Mouse (Mus musculus): ENCODE measurements around the gene Klf5. TPM values are rescaled to one million over a fixed set of nuclear protein-coding genes. Genes with fewer than 3 reads are reported as not detected.

The Klf5 gene
- polyA plus RNA-seq, 1 experiment from 2014 or later = 37.2 TPM

DNA sequence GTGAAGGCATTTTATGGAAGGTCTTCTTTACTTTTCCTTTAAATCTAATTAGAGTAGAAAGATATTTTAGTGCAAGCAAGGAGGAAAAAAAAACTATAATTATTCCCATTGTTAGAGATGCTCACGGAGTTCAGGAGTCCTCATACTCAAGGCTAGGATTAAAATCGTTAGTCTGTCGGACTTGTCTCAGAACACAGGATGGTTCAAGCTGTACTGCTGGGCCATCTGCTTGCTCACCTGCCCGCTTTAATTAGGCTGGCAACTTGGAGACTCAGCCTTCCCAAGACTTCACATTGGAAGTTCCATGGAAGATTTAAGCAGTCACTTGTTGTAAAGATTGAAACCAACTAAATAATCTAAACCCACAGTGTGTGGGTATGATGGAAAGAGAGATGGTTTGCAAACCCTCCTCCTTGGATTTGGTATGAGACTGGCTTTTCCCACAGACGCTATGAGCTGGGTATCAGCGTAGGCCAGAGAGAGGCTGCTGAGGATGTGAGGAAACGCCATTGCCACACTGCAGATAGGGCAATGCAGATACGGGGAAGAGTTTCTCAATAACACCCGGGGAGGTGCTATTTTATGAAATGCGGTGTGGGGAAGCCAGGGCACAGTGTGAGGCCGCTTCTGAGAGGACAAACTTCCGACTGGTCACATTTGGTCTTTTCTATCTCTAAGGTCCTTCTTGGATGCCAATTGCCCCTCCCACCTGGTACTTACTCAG lies 19.6 kb upstream of the Klf5 start:
- Histone ChIP-seq H3K4me3 (ENCODE audit: low read depth, low read length) (no peak overlapping the region), H3K9ac (ENCODE audit: low read depth, low read length) (no peak overlapping the region), H3K4me1 (ENCODE audit: control insufficient read depth, insufficient read depth, low read length) (no peaks in the 10 kb centered on the region), H3K36me3 (ENCODE audit: control insufficient read depth, insufficient read depth, low read length) (no peaks in the 10 kb centered on the region), H3K9me3 (ENCODE audit: control insufficient read depth, low read length) (no peaks in the 10 kb centered on the region), H3K4me2 (ENCODE audit: low read depth, low read length) (no peak overlapping the region), H3K27ac (replicated peaks; ENCODE audit: low read depth, low read length) (no peak overlapping the region), H3K27me3 (replicated peaks; ENCODE audit: control insufficient read depth, insufficient read depth, low read length) (no peaks in the 10 kb centered on the region; the same call in 1 of the 2 replicates)
- no peak for ATAC-seq (ENCODE audit: low read depth)
- no peak for DNase-seq (ENCODE audit: low spot score)
- 55% methylated on average over 12 of the region's 12 CpGs for WGBS

DNA sequence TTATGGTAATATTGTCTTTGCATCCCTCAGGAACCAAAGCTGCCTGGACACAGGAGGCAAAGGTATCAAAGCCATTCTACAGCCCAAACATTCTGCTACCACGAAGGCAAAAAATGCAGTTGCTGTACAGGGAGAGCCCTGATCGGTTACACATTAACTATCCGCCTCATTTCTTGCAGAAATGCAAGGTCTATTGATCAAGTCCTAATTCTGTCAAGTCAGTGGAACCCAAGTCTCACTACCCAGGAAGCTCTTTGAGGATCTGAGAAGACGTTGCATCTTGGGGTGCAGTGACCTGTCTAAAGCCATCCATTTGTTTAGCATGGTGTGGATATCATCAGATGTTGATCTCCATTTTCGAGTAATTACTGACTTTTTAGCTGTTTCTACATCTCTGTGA lies 18.1 kb upstream of the Klf5 start:
- H3K9ac ChIP-seq (ENCODE audit: low read depth, low read length) = no peak overlapping the region
- no peak overlapping the region for H3K27ac ChIP-seq (replicated peaks; ENCODE audit: low read depth, low read length)
- WGBS = 80% methylated on average over 5 of the region's 5 CpGs
- ATAC-seq (ENCODE audit: low read depth) = no peak
- H3K9me3 ChIP-seq (ENCODE audit: control insufficient read depth, low read length) = no peaks in the 10 kb centered on the region
- no peaks in the 10 kb centered on the region for H3K36me3 ChIP-seq (ENCODE audit: control insufficient read depth, insufficient read depth, low read length)
- H3K4me3 ChIP-seq (ENCODE audit: low read depth, low read length) = no peak overlapping the region
- H3K4me1 ChIP-seq (ENCODE audit: control insufficient read depth, insufficient read depth, low read length) = no peaks in the 10 kb centered on the region
- no peak for DNase-seq (ENCODE audit: low spot score)
- H3K4me2 ChIP-seq (ENCODE audit: low read depth, low read length) = no peak overlapping the region
- H3K27me3 ChIP-seq (replicated peaks; ENCODE audit: control insufficient read depth, insufficient read depth, low read length) = no peaks in the 10 kb centered on the region; the same call in 1 of the 2 replicates

DNA sequence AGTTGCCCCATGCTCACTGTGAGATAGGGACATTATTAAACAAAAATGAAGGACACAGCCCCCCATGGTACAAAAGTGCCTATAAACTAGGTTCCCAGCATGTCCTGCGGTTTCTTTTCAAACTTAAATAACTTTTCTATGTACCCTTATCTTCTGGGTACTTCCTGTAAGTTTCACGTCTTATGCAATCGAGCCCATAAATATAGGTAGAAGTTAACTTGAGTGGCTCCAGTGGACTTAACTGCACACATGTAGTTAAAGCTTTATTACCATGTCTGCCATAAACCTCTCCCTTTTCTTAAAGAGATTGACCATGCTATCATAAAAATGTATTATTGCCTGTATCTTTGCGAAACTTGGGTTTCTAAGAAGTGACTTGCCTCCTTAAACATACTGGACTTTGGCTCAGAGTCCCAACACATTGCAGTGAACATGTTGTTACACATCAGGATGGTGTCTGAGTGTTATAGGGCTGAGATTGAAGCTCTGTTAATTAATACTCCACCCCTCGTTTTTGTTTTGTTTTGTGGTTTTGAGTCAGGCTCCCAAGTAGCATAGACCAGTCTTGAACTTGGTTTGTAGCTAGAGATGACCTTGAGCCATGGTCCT lies 17.6 kb upstream of the Klf5 start:
- ATAC-seq (ENCODE audit: low read depth) (no peak), DNase-seq (ENCODE audit: low spot score) (no peak)
- Histone ChIP-seq H3K27ac (replicated peaks; ENCODE audit: low read depth, low read length) (no peak overlapping the region), H3K9ac (ENCODE audit: low read depth, low read length) (no peak overlapping the region), H3K36me3 (ENCODE audit: control insufficient read depth, insufficient read depth, low read length) (no peaks in the 10 kb centered on the region), H3K4me3 (ENCODE audit: low read depth, low read length) (no peak overlapping the region), H3K9me3 (ENCODE audit: control insufficient read depth, low read length) (no peaks in the 10 kb centered on the region), H3K4me1 (ENCODE audit: control insufficient read depth, insufficient read depth, low read length) (no peaks in the 10 kb centered on the region), H3K27me3 (replicated peaks; ENCODE audit: control insufficient read depth, insufficient read depth, low read length) (no peaks in the 10 kb centered on the region; the same call in 1 of the 2 replicates), H3K4me2 (ENCODE audit: low read depth, low read length) (no peak overlapping the region)
- 85% methylated on average over 5 of the region's 5 CpGs for WGBS

DNA sequence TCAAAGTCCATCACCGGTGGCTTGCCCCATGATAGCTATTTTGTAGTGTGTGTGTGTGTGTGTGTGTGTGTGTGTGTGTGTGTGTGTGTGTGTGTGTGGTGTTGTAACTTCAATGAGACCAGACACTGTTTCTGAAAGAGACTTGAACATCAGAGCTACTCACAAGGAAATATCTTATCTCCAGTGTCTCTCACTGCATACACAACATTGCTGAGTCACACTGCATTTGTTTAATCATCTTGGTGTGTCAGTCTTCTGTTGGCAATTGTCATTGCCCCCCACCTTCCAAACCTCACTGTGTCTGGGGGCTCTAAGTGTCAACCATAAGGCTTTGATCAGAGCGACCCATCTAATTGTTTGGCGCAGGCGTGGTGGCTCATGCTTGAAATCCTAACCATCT lies 13.0 kb upstream of the Klf5 start:
- Histone ChIP-seq H3K4me1 (ENCODE audit: control insufficient read depth, insufficient read depth, low read length) (no peaks in the 10 kb centered on the region), H3K9ac (ENCODE audit: low read depth, low read length) (no peak overlapping the region), H3K4me2 (ENCODE audit: low read depth, low read length) (no peak overlapping the region), H3K4me3 (ENCODE audit: low read depth, low read length) (no peak overlapping the region), H3K9me3 (ENCODE audit: control insufficient read depth, low read length) (no peaks in the 10 kb centered on the region), H3K36me3 (ENCODE audit: control insufficient read depth, insufficient read depth, low read length) (no peaks in the 10 kb centered on the region), H3K27me3 (replicated peaks; ENCODE audit: control insufficient read depth, insufficient read depth, low read length) (no peaks in the 10 kb centered on the region), H3K27ac (replicated peaks; ENCODE audit: low read depth, low read length) (no peak overlapping the region)
- no peak for ATAC-seq (ENCODE audit: low read depth)
- WGBS = 85% methylated on average over 4 of the region's 4 CpGs
- DNase-seq (ENCODE audit: low spot score) = no peak

DNA sequence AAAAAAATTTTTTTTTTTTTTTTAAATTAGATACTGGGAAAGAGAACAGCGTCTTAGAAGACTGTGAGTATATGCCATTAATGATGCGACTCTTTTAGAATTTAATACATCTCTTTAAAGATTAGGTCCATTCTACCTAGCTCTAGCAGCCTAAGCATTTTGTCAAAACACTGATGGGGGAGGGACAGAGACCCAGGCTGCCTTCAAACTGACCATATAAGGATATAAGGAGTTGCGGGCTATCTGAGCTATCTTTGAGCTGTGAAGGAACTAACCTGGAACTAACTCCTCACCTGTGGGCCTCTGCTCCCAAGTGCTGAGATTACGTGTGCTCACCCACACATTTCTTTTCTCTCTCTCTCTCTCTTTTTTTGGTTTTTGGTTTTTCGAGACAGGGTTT lies 6.3 kb upstream of the Klf5 start:
- H3K27ac ChIP-seq (replicated peaks; ENCODE audit: low read depth, low read length) = no peak overlapping the region
- WGBS = 95% methylated on average over 5 of the region's 5 CpGs
- ATAC-seq (ENCODE audit: low read depth) = no peak

DNA sequence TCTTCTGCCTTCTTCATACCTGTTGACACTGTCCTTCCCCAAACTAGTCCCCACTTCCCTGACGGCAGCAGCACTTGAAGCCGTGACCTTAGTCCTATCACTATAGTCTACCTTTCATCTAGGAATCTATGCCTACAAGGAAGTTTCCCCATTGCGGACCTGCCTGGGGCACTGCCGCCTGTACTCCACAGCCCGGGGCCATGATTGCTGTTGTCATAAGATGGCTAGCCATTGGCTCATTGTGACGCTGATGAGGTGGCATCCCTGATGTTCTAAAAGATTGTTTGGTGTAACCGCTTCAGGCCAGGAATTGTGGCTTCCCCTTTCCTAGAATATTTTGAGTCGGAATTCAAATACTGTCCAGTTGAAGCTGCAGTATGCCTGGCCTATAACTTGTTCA lies 4.1 kb upstream of the Klf5 start:
- Histone ChIP-seq H3K4me1 (ENCODE audit: control insufficient read depth, insufficient read depth, low read length) (no peaks in the 10 kb centered on the region), H3K4me2 (ENCODE audit: low read depth, low read length) (no peak overlapping the region), H3K27me3 (replicated peaks; ENCODE audit: control insufficient read depth, insufficient read depth, low read length) (peaks cover 15% of the 10 kb centered on the region; the same call in 1 of the 2 replicates), H3K9me3 (ENCODE audit: control insufficient read depth, low read length) (no peaks in the 10 kb centered on the region), H3K36me3 (ENCODE audit: control insufficient read depth, insufficient read depth, low read length) (no peaks in the 10 kb centered on the region), H3K27ac (replicated peaks; ENCODE audit: low read depth, low read length) (no peak overlapping the region), H3K9ac (ENCODE audit: low read depth, low read length) (no peak overlapping the region), H3K4me3 (ENCODE audit: low read depth, low read length) (no peak overlapping the region)
- no peak for ATAC-seq (ENCODE audit: low read depth)
- WGBS = 83% methylated on average over 8 of the region's 8 CpGs
- DNase-seq (ENCODE audit: low spot score) = no peak

More for the DNA sequence above, 6.3 kb upstream of the Klf5 start:
- H3K36me3 ChIP-seq (ENCODE audit: control insufficient read depth, insufficient read depth, low read length) = no peaks in the 10 kb centered on the region
- 0 out of 2 replicates have a peak, but pooled peaks cover 7% of the 10 kb centered on the region for H3K27me3 ChIP-seq (replicated peaks; ENCODE audit: control insufficient read depth, insufficient read depth, low read length)
- H3K9me3 ChIP-seq (ENCODE audit: control insufficient read depth, low read length) = no peaks in the 10 kb centered on the region
- H3K4me2 ChIP-seq (ENCODE audit: low read depth, low read length) = no peak overlapping the region
- no peak overlapping the region for H3K9ac ChIP-seq (ENCODE audit: low read depth, low read length)
- no peak for DNase-seq (ENCODE audit: low spot score)
- no peak overlapping the region for H3K4me3 ChIP-seq (ENCODE audit: low read depth, low read length)
- no peaks in the 10 kb centered on the region for H3K4me1 ChIP-seq (ENCODE audit: control insufficient read depth, insufficient read depth, low read length)

DNA sequence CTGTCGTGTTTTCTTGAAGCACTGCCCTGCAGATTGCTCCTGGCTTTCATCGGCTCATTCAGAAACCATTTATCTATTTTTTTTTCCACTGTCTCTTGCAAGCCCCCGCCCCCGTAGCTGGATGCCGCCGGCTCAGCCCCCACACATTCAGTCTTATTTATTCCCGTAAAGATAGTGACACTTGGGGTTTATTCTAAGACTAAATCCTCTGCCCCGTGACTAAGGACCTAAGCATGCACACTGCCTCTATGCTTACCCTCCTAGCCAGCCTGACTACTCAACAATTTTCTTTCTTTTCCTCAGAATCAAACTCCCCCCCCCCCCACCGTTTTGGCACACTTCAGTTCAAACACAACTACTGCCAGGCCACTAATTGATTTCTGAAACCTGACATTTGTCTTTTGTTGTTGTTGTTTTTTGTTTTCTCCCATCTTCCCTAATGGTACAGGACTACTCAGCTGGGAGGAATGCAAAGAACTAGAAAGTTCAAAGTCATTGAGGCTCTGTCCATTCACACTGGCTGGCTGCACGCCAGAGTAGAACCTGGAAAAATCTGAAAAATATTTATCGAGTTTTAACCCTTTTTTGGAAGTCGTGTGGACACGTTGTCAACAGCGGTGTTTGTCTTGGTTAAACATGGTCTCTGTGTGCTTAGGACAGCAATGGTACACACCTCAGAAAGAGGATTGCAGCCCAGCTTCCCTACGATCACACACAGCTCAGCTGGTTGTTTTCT lies 2.7 kb upstream of the Klf5 start:
- Histone ChIP-seq H3K4me3 (ENCODE audit: low read depth, low read length) (no peak overlapping the region), H3K9me3 (ENCODE audit: control insufficient read depth, low read length) (no peaks in the 10 kb centered on the region), H3K9ac (ENCODE audit: low read depth, low read length) (no peak overlapping the region), H3K27ac (replicated peaks; ENCODE audit: low read depth, low read length) (no peak overlapping the region), H3K36me3 (ENCODE audit: control insufficient read depth, insufficient read depth, low read length) (no peaks in the 10 kb centered on the region), H3K4me1 (ENCODE audit: control insufficient read depth, insufficient read depth, low read length) (no peaks in the 10 kb centered on the region), H3K4me2 (ENCODE audit: low read depth, low read length) (no peak overlapping the region), H3K27me3 (replicated peaks; ENCODE audit: control insufficient read depth, insufficient read depth, low read length) (peaks cover 15% of the 10 kb centered on the region; the same call in 1 of the 2 replicates)
- no peak for DNase-seq (ENCODE audit: low spot score)
- no peak for ATAC-seq (ENCODE audit: low read depth)
- WGBS = 53% methylated on average over 15 of the region's 15 CpGs

DNA sequence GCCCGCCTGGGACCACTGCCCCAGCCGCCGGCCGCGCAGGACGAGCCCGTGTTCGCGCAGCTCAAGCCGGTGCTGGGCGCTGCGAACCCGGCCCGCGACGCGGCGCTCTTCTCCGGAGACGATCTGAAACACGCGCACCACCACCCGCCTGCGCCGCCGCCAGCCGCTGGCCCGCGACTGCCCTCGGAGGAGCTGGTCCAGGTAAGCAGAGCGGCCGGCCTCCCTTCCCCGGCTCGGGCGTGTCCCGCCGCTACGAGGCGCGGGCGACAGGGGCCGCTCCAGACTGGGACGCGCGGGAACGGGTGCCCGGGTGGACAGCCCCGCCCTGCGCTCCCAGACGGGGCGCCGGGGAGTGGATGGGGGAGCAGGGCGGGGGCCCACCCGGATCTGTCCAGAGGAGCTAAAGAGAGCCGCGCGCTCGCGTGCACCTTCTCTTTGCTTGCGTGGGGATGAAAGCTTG lies 561 bp downstream of the Klf5 start:
- H3K9ac ChIP-seq (ENCODE audit: low read depth, low read length) = peak overlapping the region; percentile 78
- peak; percentile 70 for ATAC-seq (ENCODE audit: low read depth)

More for the DNA sequence above, 561 bp downstream of the Klf5 start:
- Histone ChIP-seq H3K4me1 (ENCODE audit: control insufficient read depth, insufficient read depth, low read length) (no peaks in the 10 kb centered on the region), H3K27me3 (replicated peaks; ENCODE audit: control insufficient read depth, insufficient read depth, low read length) (peaks cover 15% of the 10 kb centered on the region; the same call in 1 of the 2 replicates), H3K9me3 (ENCODE audit: control insufficient read depth, low read length) (no peaks in the 10 kb centered on the region), H3K27ac (replicated peaks; ENCODE audit: low read depth, low read length) (peak overlapping the region; percentile 64), H3K36me3 (ENCODE audit: control insufficient read depth, insufficient read depth, low read length) (peaks cover 4% of the 10 kb centered on the region; the same call in 1 of the 2 replicates), H3K4me3 (ENCODE audit: low read depth, low read length) (peak overlapping the region; percentile 76), H3K4me2 (ENCODE audit: low read depth, low read length) (peak overlapping the region; percentile 81)
- WGBS = under 1% methylated on average over 11 of the region's 60 CpGs
- peak; percentile 60 for DNase-seq (ENCODE audit: low spot score)
